Mouse (Mus musculus) cerebellum, adult 2 months (tissue): ENCODE measurements around the gene Pxdn. TPM values are rescaled to one million over a fixed set of nuclear protein-coding genes. Genes with fewer than 3 reads are reported as not detected.
A peak's percentile ranks its signal among the peaks of the same experiment; 100 is the strongest.

Source experiments
- DNase-seq, 2 experiments: peaks; one replicate each; pipeline ENCODE4 v3.0.0; 2021
- H3K27ac ChIP-seq: fragments of 200-500 bp; 2 replicates; pipeline ENCODE4 v1.5.1; 2012; ENCODE audit warnings: low read length, control low read depth, inconsistent platforms; ENCODE audit not compliant: insufficient read depth
- H3K27me3 ChIP-seq: fragments of 200-500 bp; 2 replicates; pipeline ENCODE4 v1.6.1; 2012; ENCODE audit warnings: inconsistent platforms, mild to moderate bottlenecking, low read length, moderate library complexity; ENCODE audit not compliant: control insufficient read depth, insufficient read depth
- H3K4me1 ChIP-seq: fragments of 200-500 bp; 2 replicates; pipeline ENCODE4 v1.6.1; 2011; ENCODE audit warnings: low read length; ENCODE audit not compliant: control insufficient read depth, insufficient read depth
- H3K4me3 ChIP-seq: fragments of 200-500 bp; replicated peaks from 2 replicates; pipeline ENCODE3; 2011; ENCODE audit warnings: mild to moderate bottlenecking, low read depth, low read length, control low read depth; ENCODE audit not compliant: insufficient read depth
- CTCF ChIP-seq: fragments of 200-500 bp; IDR thresholded peaks from 2 replicates; pipeline ENCODE4 v1.5.1; 2011; ENCODE audit warnings: low read depth, mild to moderate bottlenecking, control low read depth, low read length, moderate library complexity, borderline replicate concordance; ENCODE audit not compliant: insufficient read depth
- POLR2A ChIP-seq: fragments of 200-500 bp; IDR thresholded peaks from 2 replicates; pipeline ENCODE4 v1.6.1; 2011; ENCODE audit warnings: low read length, control low read depth, borderline replicate concordance; ENCODE audit not compliant: insufficient read depth
- WGBS: fragments of 180-500 bp; shearing (Covaris S2); methylation state at CpG from one replicate; pipeline ENCODE4 v1.1.7; 2018; 5-methylcytosine and 5-hydroxymethylcytosine counted together
- polyA plus RNA-seq: library from polyadenylated mRNA; depleted of rRNA; stranded (reverse); fragments of >200 nt; gene quantifications from 2 replicates; pipeline ENCODE4 v1.2.3, GENCODE M21; 2012; rRNA removed

The Pxdn gene
- polyA plus RNA-seq, 1 experiment, result 12.1 TPM

GRCm38 (mm10) chr12:30048848-30049247 is 111.4 kb downstream of the Pxdn start:
- no peaks in the 10 kb centered on the region for H3K4me1 ChIP-seq
- DNase-seq, result no peak
- H3K4me3 ChIP-seq, result no peak overlapping the region
- no peaks in the 10 kb centered on the region for H3K27me3 ChIP-seq
- WGBS, result 91% methylated on average over 6 of the region's 6 CpGs
- TF ChIP-seq CTCF (no peak), POLR2A (no peak)
- H3K27ac ChIP-seq, result no peak overlapping the region

- DNase-seq, result peak in 1 of 2 experiments; percentile 17
Observed at GRCm38 (mm10) chr12:30049818-30050217, 112.4 kb downstream of the Pxdn start.

GRCm38 (mm10) chr12:30050235-30050634 is 112.8 kb downstream of the Pxdn start:
- H3K27ac ChIP-seq, result no peak overlapping the region
- TF ChIP-seq CTCF (peak; percentile 78), POLR2A (no peak)
- peak; percentile 32 to 52 for DNase-seq
- H3K27me3 ChIP-seq, result no peaks in the 10 kb centered on the region
- no peak overlapping the region for H3K4me3 ChIP-seq
- H3K4me1 ChIP-seq, result no peaks in the 10 kb centered on the region
- 20% methylated on average over 4 of the region's 4 CpGs for WGBS

More at GRCm38 (mm10) chr12:30049818-30050217, 112.4 kb downstream of the Pxdn start:
- Histone ChIP-seq H3K27me3 (no peaks in the 10 kb centered on the region), H3K27ac (no peak overlapping the region), H3K4me3 (no peak overlapping the region), H3K4me1 (no peaks in the 10 kb centered on the region)
- WGBS, result 72% methylated on average over 9 of the region's 9 CpGs
- TF ChIP-seq CTCF (no peak), POLR2A (no peak)

GRCm38 (mm10) chr12:30054761-30055540 is 117.5 kb downstream of the Pxdn start:
- no peak overlapping the region for H3K27ac ChIP-seq
- 81% methylated on average over 11 of the region's 11 CpGs for WGBS
- H3K4me3 ChIP-seq, result no peak overlapping the region

GRCm38 (mm10) chr12:30058044-30058443 is 120.6 kb downstream of the Pxdn start:
- 22% methylated on average over 6 of the region's 6 CpGs for WGBS
- H3K4me3 ChIP-seq, result no peak overlapping the region
- no peak overlapping the region for H3K27ac ChIP-seq
- DNase-seq, result no peak
- TF ChIP-seq CTCF (no peak), POLR2A (no peak)
- H3K4me1 ChIP-seq, result no peaks in the 10 kb centered on the region
- no peaks in the 10 kb centered on the region for H3K27me3 ChIP-seq

More at GRCm38 (mm10) chr12:30054761-30055540, 117.5 kb downstream of the Pxdn start:
- DNase-seq, result no peak
- Histone ChIP-seq H3K4me1 (no peaks in the 10 kb centered on the region), H3K27me3 (no peaks in the 10 kb centered on the region)
- TF ChIP-seq POLR2A, result no peak
- TF ChIP-seq CTCF, result no peak

- H3K4me1 ChIP-seq, result no peaks in the 10 kb centered on the region
- WGBS, result 21% methylated on average over 1 of the region's 1 CpGs
- DNase-seq, result no peak
- no peaks in the 10 kb centered on the region for H3K27me3 ChIP-seq
- H3K4me3 ChIP-seq, result no peak overlapping the region
- TF ChIP-seq POLR2A (no peak), CTCF (no peak)
- H3K27ac ChIP-seq, result no peak overlapping the region
Observed at GRCm38 (mm10) chr12:30061503-30062117, 124.2 kb downstream of the Pxdn start.

- H3K27me3 ChIP-seq, result no peaks in the 10 kb centered on the region
- no peak for DNase-seq
- no peaks in the 10 kb centered on the region for H3K4me1 ChIP-seq
- H3K27ac ChIP-seq, result no peak overlapping the region
- H3K4me3 ChIP-seq, result no peak overlapping the region
- TF ChIP-seq CTCF (no peak), POLR2A (no peak)
- 49% methylated on average over 6 of the region's 6 CpGs for WGBS
Observed at GRCm38 (mm10) chr12:30062118-30062505, 124.7 kb downstream of the Pxdn start.

Other genes with a start within 250 kb of the Pxdn start
- gene Tpo, start 195.0 kb downstream of the Pxdn start, polyA plus RNA-seq, result 0.36 and 0.43 TPM in 2 replicates